Mouse (Mus musculus) adrenal gland, postnatal 0 days (tissue): ENCODE measurements around the gene Hmg20b. TPM values are rescaled to one million over a fixed set of nuclear protein-coding genes. Genes with fewer than 3 reads are reported as not detected.

Experiments
- microRNA-seq: library from miRNA; unstranded; fragments of <30 nt; microRNA quantifications from one replicate; pipeline ENCODE4, GENCODE M21; 2016; ENCODE audit warnings: borderline replicate concordance; ENCODE audit not compliant: insufficient number of aligned reads
- polyA plus RNA-seq: library from polyadenylated mRNA; unstranded; fragments of >200 nt; fragmentation: Nextera tagmentation; extraction: Ambion mirVana; gene quantifications from 2 replicates; pipeline ENCODE4 v1.2.1, GENCODE M21; 2015

The Hmg20b gene
- polyA plus RNA-seq, result 59.6 and 78.9 TPM in 2 replicates

GRCm38 (mm10) chr10:81350351-81351063 lies at the start of gene Hmg20b:
Gene Hmg20b, minus strand, starts transcription at chr10:81350480.

GRCm38 (mm10) chr10:81392781-81393185 lies 42.5 kb upstream of the Hmg20b start, which contains the start of gene Smim24:
Gene Smim24, plus strand, starts transcription at chr10:81393051.

GRCm38 (mm10) chr10:81388505-81389055 lies 38.3 kb upstream of the Hmg20b start, which contains the start of gene Gm48552:
Gene Gm48552, plus strand, starts transcription at chr10:81389005.

GRCm38 (mm10) chr10:81383802-81384604 lies 33.7 kb upstream of the Hmg20b start, which contains the start of the genes Dohh and Gm48551:
Gene Dohh, plus strand, starts transcription at chr10:81384428.
Gene Gm48551, plus strand, starts transcription at chr10:81384466.

GRCm38 (mm10) chr10:81377793-81378552 lies 27.7 kb upstream of the Hmg20b start, which contains the start of gene Fzr1:
Gene Fzr1, minus strand, starts transcription at chr10:81378516.

GRCm38 (mm10) chr10:81365672-81366476 lies 15.6 kb upstream of the Hmg20b start, which contains the start of gene 4930404N11Rik:
Gene 4930404N11Rik, minus strand, starts transcription at chr10:81365816.

GRCm38 (mm10) chr10:81356991-81357844 lies 6.9 kb upstream of the Hmg20b start, which contains the start of gene Mfsd12:
Gene Mfsd12, plus strand, starts transcription at chr10:81357491.

GRCm38 (mm10) chr10:81342686-81343505 lies 7.4 kb downstream of the Hmg20b start, which contains the start of gene Gipc3:
Gene Gipc3, minus strand, starts transcription at chr10:81343266.

GRCm38 (mm10) chr10:81328386-81328785 lies 21.9 kb downstream of the Hmg20b start, which contains the start of gene Tbxa2r:
Gene Tbxa2r, plus strand, starts transcription at chr10:81328731.

GRCm38 (mm10) chr10:81320550-81321347 lies 29.5 kb downstream of the Hmg20b start, which contains the start of gene Cactin:
Gene Cactin, plus strand, starts transcription at chr10:81321103.

Small RNA genes lying within 50 kb of the gene (microRNA-seq; reads per million reads assigned to microRNA genes)
- not detected for gene Mir6913

Other genes starting within 250 kb of the Hmg20b start
- 101 and 150 TPM in 2 replicates for gene Map2k2, start 244.6 kb downstream of the Hmg20b start, polyA plus RNA-seq
- 38.3 and 48.5 TPM in 2 replicates for gene Zbtb7a, start 215.3 kb downstream of the Hmg20b start, polyA plus RNA-seq
- gene Pias4, start 182.6 kb downstream of the Hmg20b start, polyA plus RNA-seq, result 15.5 and 24.7 TPM in 2 replicates
- 323 and 361 TPM in 2 replicates for gene Eef2, start 173.8 kb downstream of the Hmg20b start, polyA plus RNA-seq
- gene Dapk3, start 167.5 kb downstream of the Hmg20b start, polyA plus RNA-seq, result 45.5 and 58.7 TPM in 2 replicates
- gene 4930442H23Rik, start 166.6 kb downstream of the Hmg20b start, polyA plus RNA-seq, result 0.16 TPM in 1 of 2 replicates, not detected in the other
- 0.13 TPM in 1 of 2 replicates, not detected in the other for gene Nmrk2, start 148.4 kb downstream of the Hmg20b start, polyA plus RNA-seq
- 2.4 and 8.1 TPM in 2 replicates for gene Atcay, start 119.6 kb downstream of the Hmg20b start, polyA plus RNA-seq
- gene Zfr2, start 117.3 kb downstream of the Hmg20b start, polyA plus RNA-seq, result 5.5 and 7.2 TPM in 2 replicates
- 1.5 and 1.8 TPM in 2 replicates for gene Matk, start 97.5 kb downstream of the Hmg20b start, polyA plus RNA-seq
- gene Mrpl54, start 83.5 kb downstream of the Hmg20b start, polyA plus RNA-seq, result 257 and 299 TPM in 2 replicates
- gene Apba3, start 83.5 kb downstream of the Hmg20b start, polyA plus RNA-seq, result 29.0 and 34.3 TPM in 2 replicates
- gene Tjp3, start 58.9 kb downstream of the Hmg20b start, polyA plus RNA-seq, result 0.76 and 1.2 TPM in 2 replicates
- gene Pip5k1c, start 57.5 kb downstream of the Hmg20b start, polyA plus RNA-seq, result 29.5 and 37.8 TPM in 2 replicates
- gene Cactin, start 29.4 kb downstream of the Hmg20b start, polyA plus RNA-seq, result 17.8 and 25.6 TPM in 2 replicates
- 28.4 and 31.0 TPM in 2 replicates for gene Tbxa2r, start 21.7 kb downstream of the Hmg20b start, polyA plus RNA-seq
- 0.11 and 0.12 TPM in 2 replicates for gene Gipc3, start 7.2 kb downstream of the Hmg20b start, polyA plus RNA-seq
- 8.9 and 10.3 TPM in 2 replicates for gene Mfsd12, start 7.0 kb upstream of the Hmg20b start, polyA plus RNA-seq
- 0.95 and 2.1 TPM in 2 replicates for gene 4930404N11Rik, start 15.3 kb upstream of the Hmg20b start, polyA plus RNA-seq
- gene Fzr1, start 28.0 kb upstream of the Hmg20b start, polyA plus RNA-seq, result 42.1 and 63.2 TPM in 2 replicates
- 62.7 and 76.5 TPM in 2 replicates for gene Dohh, start 33.9 kb upstream of the Hmg20b start, polyA plus RNA-seq
- gene Gm48551, start 34.0 kb upstream of the Hmg20b start, polyA plus RNA-seq, result 1.4 and 3.0 TPM in 2 replicates
- gene Gm48552, start 38.5 kb upstream of the Hmg20b start, polyA plus RNA-seq, result 0.77 and 1.2 TPM in 2 replicates
- 3.3 and 8.2 TPM in 2 replicates for gene Smim24, start 42.6 kb upstream of the Hmg20b start, polyA plus RNA-seq
- 65.6 and 73.8 TPM in 2 replicates for gene Nfic, start 105.2 kb upstream of the Hmg20b start, polyA plus RNA-seq
- 1.6 and 6.1 TPM in 2 replicates for gene Celf5, start 132.2 kb upstream of the Hmg20b start, polyA plus RNA-seq
- 42.4 and 49.4 TPM in 2 replicates for gene Ncln, start 145.9 kb upstream of the Hmg20b start, polyA plus RNA-seq
- gene S1pr4, start 149.7 kb upstream of the Hmg20b start, polyA plus RNA-seq, result 1.2 and 1.8 TPM in 2 replicates
- gene Gna15, start 173.7 kb upstream of the Hmg20b start, polyA plus RNA-seq, result 2.0 and 2.2 TPM in 2 replicates
- 61.6 and 64.5 TPM in 2 replicates for gene Gna11, start 194.7 kb upstream of the Hmg20b start, polyA plus RNA-seq
- 477 and 665 TPM in 2 replicates for gene Aes, start 209.0 kb upstream of the Hmg20b start, polyA plus RNA-seq
- 6.8 and 10.0 TPM in 2 replicates for gene Tle2, start 224.1 kb upstream of the Hmg20b start, polyA plus RNA-seq